Mouse (Mus musculus): ENCODE data around the gene Svop.

Gene Svop

DNA sequence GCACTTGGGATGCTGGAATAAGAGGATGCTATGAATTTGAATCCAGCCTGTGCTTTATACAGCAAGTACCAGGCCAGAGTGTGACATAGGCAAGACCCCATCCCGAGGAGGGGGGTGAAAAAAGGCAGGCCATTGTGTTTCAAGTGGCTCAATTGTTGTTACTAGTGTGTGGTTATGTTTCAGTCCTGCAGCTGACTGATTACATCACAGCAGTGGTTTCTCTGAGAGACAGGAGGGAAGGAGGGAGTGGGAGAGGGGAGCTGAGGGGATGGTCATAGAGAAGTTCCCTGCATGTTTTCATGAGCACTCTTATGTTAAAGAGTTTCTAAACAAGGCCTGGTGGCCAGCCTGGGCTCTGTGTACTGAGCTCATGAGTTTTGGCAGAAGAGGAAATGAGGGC lies 11.4 kb upstream of the Svop start:
- DNase-seq, result no peak

DNA sequence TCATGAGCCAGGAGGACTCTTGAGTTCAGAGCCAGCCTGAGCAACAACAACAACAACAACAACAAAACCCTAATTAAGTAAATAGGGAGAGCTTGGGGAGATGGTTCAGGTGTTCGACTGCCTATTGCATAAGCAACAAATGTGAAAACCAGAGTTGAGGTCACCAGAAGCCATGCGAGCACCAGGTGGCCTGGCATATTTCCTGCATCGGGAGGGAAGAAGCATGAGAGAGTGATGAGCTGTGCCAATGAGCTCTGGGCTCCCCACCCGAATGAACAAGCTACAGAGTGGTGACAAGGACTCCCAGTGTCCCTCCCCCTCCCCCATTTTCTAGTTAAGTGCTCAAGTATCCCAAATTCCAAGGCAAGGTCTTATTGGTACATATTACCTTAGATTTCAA lies 10.5 kb upstream of the Svop start:
- DNase-seq, result no peak

DNA sequence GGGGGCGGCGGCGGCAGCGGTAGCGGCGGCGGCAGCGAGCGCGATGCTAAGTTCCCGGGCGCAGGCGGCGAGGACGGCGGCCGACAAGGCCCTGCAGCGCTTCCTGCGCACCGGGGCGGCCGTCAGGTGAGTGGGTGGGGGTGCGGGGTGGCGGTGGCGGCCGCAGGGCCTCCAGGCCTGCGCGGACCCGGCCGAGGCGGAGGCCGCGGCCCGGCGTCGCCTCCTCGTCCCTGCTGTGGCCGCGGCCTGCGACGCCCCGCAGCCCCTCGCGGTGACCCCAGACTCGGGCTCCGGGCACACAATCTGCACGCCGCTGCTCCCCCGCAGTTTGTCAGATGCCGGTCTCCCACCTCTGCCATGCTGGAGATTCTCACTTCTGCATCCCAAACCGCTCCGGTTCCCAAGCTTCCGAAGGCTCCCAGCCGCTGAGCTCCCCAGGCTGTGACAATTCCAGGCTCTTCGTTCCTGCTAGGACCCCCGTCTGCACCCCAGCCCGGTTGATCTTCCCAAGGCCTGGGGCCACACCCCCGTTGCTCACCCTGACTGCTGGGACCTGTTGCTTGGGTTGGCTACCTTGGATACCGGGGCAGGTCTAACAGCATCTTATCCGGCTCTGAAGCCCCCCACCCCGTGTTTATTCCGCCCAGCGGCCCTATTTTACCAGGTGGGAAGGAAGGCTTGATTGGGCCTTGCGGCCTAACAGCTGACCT lies 9.2 kb upstream of the Svop start:
- DNase-seq, result peak in 1 of 2 experiments; percentile 15

DNA sequence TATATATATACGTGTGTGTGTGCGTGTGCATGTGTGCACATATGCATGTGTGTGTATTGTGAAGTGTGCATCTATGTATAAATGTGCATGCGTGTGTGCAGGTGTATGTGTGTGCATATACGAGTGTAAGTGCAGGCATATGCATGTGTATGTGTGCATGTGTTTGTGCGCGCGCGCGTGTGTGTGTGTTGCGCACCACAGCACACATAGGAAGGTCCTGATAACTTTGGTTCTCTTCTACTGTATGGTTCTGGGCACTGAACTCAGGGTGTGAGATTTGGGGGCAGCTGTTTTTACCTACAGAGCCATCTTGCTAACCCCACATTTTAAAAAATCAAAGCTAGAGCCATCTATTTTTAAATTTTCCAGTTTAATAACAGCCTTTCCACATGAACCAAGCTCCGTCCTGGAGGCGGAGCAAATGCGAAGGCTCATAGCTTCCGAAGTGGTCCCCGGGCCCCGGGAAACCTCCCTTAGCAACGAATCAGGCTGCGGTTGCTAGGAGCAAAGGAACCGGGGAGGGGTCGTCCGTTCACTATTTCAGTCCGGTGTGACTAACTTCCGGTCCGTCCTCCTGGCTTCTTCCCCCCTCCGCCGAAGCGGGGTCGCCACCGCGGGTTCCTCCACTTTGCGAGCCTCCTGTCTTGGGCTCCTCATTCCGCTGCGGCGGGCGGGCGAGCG lies 8.5 kb upstream of the Svop start:
- peak; percentile 85 to 93 for DNase-seq

DNA sequence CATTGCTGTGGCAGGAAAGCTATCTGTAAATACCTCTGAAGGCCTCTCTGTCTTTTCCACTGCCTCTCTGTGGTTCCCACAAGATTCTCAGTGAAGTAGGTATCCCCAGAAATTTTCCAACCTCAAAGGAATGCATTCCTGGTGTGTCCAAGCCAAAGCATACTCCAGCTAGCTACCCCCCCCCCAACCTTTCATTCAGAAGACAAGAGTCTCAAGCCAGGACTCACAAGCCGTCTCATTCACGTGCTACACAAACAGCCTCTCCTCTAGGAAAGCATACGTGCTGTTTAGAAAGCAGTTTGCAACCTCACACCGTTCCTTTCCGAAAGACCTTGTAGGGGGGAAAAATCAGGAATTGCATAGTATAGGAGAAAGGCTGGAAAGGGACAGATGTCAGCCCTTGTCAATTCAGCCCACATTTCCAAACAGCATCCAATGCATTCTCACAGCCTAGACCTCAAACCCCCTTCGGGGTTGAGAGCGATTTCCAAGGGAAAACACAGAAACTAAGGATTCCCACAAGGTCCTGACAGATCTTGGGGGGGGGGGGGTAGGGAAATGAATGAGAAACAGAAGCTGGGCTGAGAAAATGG lies 853 bp downstream of the Svop start:
- no peak for DNase-seq

DNA sequence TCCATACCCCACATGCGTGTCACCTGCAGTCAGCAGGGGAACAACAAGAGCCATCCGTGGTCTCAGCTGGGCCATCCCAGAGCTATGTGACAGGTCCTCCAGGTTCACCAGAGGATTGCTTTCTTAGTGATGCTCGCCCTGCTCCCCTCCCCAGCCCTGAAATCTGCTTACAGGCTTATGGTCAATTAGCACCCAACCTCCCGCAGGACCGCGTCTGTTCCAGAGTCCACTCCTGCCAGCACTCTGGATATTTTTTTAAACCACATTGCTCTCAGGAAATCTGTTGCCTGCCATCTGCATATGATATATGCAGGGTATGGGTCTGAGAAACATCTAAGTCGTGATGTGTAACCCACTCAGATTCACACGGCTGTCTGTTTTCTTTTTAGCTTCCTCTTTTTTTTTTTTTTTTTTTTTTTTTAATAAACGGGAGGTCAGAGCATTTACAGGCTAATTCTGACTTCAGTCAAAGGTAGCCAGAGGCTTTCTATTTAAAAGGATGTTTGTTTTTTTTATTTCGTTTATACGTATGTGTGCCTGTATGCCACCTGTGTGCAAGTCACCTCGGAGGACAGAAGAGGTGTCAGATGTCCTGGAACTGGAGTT lies 3.4 kb downstream of the Svop start:
- DNase-seq, result no peak

DNA sequence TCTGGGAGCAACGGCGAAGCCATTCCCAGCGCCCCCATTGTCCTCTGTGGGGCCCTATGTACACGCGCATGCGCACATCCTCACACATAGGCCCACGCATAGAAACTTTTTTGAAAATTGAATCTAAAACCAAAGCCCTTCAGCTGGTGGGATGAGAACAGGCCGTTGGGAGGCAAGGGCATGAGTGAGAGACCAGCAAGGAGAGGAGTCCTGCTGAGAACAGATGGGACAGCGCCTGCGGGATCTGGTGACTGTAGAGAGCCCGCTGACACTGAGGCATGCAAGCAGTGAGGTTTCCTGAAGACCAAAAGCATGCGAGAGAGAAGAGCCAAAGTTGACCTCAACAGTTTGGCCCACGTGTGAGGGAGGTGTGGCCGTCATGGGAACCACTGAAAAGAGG lies 5.9 kb downstream of the Svop start:
- DNase-seq, result no peak

DNA sequence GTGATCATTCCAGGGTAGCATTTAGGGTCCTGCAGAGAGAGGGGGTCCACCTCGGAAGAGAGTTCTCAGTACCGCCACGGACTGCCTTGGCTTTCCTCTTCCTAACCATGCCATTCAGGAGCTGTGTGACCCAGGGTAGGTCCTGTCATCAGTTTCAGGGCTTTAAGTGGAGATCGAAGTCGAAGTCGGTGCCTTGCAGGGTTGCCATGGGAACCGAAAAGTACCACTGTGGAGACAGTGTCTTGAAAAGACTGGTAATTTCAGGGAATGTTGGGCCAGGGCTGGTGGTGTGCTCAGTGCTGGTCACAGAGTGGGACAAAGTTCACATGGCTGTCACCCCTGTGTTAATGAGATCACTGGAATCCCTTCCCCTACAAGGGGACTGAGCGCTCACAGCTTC lies 14.4 kb downstream of the Svop start:
- DNase-seq, result no peak

DNA sequence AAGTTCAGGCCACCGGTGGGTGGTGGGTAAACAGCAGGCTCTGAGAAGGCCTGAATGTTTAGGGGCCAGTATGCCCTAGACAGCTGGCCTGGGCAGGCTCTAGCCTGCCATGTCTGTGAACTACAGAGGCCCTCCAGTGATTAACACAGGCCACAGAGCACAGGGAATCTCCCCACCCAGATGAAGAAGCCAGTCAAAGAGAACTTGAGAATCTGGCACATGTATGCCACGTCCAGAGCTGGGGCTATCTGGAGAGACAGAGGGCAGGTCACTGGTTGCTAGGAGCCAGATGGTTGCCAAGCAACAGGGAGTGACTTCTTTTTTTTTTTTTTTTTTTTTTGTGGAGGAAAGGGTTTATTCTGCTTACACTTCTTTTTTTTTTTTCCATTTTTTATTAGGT lies 19.1 kb downstream of the Svop start:
- DNase-seq, result no peak

DNA sequence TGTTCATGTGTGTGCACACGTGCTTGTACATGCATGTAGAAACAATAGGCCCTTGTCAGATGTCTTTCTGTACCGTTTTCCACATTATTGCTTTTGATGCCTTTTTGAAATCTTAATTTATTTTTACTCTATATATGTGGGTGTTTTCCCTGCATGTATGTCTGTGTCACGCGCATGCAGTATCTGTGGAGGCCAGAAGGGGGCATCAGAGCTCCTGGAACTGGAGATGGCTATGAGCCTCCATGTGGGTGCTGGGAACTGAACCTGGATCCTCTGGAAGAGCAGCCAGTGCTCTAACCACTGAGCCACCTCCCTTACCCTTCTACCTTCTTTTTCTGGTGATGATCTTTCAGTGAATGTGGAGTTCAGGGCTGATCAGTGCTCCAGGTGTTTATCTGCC lies 20.5 kb downstream of the Svop start:
- DNase-seq, result no peak

DNA sequence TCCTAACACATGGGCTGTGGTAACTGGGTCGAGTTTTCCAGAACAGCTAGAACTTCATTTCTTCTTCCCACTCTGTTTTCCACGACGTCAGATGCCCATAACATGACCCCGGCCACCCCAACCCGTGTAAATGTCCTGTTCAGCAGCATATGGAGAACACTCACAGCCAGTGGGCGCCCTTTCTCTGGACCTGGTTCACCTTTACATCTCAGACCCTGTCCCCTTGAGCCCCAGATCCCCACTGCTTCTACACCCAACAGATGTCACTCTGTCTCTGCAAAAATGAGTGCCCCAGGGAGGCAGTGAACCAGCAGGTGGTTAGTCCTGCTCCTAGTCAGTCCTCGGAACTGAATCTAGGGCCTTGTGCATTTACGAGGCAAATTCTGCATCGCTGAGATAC lies 23.4 kb downstream of the Svop start:
- DNase-seq, result no peak

DNA sequence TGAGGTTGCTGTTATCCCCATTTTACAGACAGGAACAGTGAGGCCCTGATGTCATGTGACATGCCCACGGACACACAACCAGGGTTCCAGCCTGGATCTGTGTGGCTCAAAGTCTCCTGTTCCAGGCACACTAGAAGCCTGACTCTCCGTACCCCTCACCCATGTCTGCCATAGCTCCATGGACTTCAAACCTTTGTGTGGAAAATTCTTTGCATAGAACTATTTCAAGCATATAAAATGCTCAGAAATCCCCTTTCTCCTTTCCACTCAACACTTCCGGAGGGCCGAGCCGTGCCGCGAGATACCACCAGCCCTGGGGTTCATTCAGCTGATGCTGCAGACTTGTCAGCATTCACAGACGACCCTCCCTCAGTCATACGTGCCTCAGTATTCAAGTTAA lies 23.8 kb downstream of the Svop start:
- no peak for DNase-seq

DNA sequence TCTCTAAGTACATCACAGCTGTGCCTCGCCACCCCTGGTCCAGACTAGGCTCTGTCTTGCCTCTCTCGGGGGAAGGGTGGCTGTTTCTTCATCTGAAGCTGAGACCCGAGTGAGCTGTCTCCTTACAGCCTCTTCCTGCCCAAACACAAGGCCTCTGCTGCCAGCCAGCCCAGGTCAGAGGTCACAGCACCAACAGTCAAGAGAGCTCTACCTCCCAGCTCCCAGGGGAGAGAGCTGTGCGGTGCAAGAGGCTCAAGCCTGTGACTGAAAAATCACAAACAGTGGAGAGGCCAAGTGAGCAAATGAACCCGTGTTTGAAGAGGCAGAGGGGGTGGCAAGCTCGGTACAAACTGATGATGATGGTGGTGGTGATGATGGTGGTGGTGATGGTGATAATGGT lies 24.8 kb downstream of the Svop start:
- no peak for DNase-seq

DNA sequence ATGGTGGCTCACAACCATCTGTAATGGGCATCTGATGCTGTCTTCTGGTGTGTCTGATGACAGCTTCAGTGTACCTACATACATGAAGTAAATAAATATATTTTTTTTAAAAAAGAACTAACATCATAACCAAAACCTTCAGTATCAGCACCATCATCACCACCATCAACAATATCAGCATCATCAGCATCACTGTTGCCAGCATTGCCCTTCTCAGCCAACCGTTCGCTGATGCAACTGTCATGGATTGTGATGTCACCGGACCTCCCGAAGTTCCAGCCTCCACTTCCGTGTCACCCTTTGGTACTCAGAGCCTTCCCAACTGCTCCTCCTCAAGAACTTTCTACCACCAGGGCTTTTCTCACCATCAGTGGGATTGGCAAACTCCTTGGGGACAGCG lies 26.2 kb downstream of the Svop start, which contains the start of gene Usp30:
Gene Usp30, plus strand, starts transcription at position 301 of the 400 bp plus-strand sequence.
- no peak for DNase-seq

DNA sequence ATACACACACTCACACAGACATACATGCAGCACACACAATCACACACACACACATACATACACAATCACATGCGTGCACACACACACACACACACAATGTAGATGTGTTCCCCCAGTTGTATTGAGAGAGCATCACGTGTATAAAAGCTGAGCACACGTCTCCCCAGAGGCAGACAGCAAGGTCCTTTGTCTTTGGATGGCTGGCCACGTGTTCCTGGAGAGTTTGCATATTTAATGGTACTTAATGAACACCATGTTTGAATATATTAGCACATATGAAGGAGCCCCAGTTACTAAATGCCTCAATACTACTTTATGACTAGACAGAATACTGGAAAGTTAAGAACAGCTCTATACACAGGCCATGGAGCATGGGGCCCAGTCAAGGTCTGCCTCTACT lies 27.4 kb downstream of the Svop start:
- no peak for DNase-seq

DNA sequence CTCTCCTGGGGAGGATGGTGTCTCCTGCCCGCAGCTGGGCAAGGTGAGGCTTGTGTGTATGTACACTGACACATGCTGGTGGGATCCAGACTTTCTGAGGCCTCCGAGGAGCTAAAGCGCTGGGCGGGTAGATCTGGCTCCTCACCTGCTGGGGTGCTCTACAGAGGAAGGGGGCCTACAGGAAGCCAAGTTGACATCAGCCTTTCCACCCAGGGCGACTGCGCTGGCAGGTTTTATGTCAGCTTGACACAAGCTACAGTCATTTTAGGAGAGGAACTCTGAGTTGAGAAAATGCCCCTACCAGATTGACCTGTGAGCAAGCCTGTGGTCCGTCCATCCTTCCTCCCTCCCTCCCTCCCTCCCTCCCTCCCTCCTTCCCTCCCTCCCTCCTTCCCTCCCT lies 29.7 kb downstream of the Svop start:
- no peak for DNase-seq

DNA sequence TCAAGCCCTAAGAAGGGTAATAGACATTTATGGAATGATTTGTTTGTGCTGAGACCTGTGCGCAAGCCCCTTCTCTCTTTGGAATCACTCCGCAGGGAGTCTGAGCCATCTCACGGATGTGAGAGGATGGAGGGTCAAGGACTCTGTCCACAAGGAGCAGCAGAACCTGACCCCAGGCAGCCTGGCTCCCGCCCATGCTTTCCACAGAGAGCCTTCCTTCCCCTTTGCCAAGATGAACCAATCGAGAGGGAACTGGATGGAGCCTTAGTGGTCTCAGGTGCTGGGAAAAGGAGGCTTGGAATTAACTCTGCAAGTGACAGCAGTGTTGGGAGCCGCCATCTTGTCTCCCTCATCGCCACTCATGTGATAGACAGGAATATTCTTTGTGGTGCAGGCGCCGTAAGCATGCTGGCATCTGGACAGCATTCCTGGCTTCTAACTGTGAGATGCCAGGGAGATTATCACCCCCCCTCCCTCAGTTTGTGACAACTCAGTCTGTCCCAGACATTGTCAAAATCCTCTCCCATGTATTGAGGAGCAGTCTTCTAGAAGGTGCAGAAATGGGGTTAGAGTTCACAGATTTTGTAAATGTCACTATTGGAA lies 34.1 kb downstream of the Svop start:
- no peak for DNase-seq

DNA sequence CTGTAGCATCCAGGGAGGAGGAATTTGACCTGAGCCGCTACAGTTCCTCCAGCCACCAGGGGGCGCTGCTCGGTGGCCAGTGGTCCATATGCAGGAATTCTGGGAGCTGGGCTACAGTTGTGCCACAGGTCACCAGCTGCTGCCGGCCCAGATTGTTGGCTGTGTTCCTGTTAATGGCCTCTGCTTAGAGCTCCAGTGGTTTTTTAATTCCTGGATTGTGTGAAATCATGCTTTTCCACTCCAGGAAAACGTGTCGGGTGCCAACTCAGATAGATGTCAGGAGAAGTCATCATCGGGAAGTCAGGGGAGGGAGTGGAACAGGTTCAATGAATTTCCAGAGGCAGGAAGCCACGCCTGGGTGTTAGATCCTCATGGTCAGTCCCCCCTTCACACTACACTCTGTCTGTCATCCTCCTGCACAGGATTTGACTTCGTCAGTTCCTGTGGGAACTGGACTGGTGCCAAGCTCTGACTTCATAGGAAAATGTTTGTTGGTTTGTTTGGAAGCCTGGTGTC lies 39.1 kb downstream of the Svop start:
- DNase-seq, result peak; percentile 66 to 76

DNA sequence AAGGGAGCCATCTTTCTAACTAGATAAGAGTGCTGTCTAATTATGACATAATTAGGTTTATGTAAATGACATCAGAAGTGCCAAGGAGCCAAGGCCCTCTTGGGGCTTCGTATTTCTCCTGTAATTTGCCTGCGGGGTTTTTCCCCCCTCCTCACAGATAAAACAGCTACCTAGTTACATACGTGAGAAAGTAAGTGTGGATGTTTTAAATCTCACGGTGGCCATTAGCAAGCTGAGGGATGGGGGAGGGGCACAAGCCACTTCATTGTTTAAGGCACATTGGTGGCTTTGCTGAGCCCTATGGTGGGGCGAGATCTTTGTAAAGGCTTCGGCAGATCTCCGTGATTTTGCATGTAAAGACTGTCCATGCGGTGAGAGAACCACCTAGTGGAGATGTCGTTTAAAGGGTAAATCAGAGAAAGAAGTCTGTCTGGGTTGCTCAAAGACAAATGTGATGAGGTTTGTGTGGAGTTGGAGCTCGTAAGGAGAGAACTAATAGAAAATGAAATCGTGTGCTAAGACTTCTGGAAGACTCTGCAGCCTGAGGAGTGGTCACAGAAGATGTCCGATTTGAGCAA lies 42.5 kb downstream of the Svop start:
- no peak for DNase-seq

DNA sequence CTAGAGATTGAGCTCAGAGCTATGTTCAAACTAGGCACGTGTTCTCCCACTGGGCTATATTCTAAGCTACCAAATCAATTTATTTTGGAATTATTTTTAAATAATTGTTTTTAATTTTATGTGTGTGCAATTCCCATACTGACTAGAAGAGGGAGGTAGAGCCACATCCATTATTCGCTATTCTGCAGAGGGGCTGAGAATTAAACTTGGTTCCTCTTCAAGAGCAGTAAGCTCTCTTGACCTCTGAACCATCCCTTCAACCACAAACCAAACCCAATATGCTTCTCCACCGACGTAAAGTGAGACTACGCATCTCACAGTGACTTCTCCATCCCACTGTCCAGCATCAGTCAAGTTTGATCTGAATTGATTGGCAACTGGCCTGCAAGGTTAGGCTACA lies 44.2 kb downstream of the Svop start:
- no peak for DNase-seq

DNA sequence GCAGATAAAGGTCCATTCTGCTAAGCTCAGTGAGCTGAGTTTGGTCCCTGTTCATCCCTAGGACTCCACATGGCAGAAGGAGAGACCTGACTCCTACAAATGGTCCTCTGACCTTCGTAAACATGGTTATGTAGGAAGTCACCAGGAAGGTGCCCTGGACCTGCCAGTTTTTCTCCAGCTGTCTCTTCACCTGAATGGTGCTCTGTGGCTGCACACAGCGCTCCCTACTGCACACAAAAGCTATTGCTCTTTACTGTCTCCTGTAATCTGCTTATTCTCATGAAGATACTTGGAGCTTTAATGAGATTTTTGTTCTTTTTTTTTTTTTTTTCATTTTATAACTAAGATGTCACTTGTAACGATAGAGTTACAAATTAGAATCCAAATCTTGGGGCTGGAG lies 44.8 kb downstream of the Svop start:
- DNase-seq, result no peak

DNA sequence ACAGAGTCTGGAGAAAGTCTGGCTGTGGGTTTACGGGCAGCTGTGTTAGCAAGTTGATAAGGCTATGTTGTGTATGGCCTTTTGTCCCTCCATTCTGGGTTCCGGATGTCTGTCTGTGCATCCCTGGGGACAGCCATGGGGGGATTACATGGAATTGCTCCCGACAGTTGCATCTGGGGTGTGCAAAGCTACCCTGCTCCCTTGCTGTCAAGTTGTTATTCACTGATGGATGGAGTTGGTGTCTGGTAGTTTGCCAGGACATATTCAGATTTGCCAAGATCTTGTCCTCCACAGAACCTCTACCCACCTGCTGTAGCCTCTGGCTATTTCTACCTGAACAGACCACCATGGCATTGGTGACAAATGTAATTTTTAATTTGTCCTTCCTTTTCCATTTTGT lies 45.2 kb downstream of the Svop start:
- no peak for DNase-seq

DNA sequence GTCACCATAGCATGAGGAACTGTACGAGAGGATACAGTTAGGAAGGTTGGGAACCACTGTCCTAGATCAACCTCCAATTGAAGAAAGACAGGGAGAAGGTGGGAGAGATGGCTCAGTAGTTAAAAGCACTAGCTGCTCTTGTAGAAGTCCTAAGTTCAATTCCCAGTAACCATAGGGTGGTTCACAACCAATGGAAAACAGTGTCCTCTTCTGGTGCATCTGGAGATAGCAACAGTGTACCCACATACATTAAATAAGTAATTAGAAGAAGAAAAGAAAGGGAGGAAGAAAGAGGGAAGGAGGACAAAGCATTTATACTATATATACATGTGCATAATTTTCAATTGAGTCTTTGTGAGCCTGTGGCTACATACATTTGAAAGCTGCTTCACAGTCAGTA lies 46.2 kb downstream of the Svop start:
- DNase-seq, result no peak

Measured in kidney, adult 8-10 months (tissue).